Mouse (Mus musculus) ovary, postnatal 14 days (tissue): ENCODE data around the gene Znhit3.

Experiments used
- DNase-seq: peaks from one replicate; pipeline ENCODE4 v3.0.0; 2022; ENCODE audit warnings: low spot score

The Znhit3 gene

DNA sequence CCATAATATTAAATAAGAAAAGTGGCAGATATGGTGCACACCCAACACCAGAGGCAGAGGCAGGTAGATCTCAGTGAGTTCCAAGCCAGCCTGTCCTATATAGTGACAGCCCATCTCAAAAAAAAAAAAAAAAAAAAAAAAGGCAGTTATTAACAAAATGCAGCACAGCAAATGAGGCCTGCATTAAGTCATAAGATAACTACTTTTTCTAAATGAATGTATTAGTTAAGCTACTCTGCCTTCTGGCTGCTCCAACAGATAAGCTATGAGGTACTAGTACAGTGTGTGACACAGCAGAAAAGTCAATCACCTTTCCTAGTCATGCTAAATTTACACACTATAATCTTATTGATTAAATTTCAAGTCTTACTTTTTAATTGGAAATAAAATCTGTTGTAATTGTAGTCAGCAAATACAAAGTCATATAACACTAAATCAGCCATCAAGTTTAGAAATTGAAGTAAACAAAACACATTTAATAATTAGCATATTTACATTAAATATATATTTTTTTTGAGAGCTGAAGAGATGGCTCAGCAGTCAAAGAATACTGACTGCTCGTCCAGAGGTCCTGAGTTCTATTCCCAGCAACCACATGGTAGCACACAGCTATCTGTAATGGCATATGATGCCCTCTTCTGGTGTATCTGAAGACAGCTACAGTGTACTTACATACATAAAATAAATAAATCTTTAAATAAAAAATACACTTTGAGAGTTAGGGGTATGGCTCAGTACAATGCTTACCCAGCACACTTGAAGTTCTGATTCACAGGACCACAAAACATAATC lies 42.9 kb downstream of the Znhit3 start:
- DNase-seq = no peak

DNA sequence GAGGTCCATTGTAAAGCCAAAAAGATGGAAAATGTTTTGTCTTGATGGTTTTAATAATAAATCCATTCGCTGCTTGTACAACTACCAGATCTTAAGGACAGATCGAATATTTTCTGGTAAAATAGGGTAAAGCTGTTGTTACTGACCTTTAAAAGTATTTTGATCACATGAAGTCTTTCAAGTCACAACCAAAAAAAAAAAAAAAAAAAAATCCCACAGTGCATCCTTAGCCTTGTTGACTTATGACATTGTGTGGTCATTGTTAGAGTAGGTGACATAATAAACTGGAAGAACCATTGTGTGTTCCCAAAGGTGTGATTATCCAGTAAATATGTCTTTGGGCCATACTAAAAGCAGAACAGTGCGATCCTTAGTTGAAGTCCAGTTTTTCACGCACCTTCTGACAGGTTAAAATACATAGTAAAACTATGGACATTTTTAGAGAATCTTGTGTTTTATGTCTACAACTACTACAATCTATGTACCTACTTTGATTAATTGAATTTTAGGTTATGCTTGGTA lies 44.6 kb downstream of the Znhit3 start:
- no peak for DNase-seq

DNA sequence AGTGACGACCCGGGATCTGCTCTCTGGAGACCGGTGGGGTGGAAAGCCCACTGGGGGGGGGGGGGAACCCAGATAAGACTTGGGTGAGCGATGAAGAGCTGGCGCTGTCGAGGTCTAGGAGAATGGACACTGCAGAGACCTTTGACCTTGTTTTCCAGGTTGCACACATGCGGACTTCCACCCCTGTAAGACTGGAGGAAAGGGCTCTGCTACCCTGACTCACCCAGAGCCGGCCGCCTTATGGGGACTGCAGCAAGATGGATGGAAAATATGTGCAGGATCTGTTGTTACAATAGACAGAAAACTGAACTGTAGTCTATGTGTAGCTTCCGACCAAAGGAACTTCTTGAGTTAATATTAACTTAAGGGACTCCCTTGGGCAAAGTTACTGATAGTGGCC lies 45.1 kb downstream of the Znhit3 start:
- no peak for DNase-seq

DNA sequence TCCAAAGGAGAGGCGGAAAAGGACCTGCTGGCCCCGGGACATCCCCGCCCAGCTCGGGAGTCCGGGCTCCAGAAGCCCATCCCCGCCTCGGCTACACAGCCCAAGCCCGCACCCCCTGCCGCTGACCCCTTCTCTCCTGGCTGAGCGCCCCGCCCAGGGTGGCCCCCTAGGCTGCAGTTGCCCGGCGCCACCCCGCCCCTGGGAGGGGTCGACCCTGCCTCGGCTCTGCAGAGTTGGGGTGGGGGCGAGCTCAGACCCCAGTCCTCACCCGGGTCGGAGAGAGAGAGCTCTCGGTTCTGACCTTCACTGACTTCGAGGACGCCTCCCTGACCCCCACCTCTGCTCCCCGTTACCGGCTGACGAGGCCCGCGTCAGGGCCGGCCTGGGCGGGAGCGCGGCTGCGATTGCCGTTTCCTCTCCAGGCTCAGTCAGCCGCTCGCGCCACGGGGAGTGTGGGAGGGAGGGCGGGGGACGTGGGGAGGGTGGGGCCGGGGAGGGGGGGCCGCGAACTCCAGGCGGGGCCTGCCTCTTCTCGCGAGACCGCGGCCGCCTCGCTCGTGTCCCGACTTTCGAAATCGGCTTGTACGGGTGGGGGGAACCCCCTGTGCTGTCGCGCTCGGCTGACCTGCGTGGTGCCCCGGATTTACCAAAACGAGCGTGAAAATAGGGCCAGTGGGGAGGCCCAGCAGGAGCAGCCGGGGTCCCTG lies 45.7 kb downstream of the Znhit3 start, which contains the start of gene Ggnbp2:
Gene Ggnbp2 (minus strand): TSS at position 481 of the 707 bp plus-strand sequence.
- DNase-seq = peak; percentile 88

DNA sequence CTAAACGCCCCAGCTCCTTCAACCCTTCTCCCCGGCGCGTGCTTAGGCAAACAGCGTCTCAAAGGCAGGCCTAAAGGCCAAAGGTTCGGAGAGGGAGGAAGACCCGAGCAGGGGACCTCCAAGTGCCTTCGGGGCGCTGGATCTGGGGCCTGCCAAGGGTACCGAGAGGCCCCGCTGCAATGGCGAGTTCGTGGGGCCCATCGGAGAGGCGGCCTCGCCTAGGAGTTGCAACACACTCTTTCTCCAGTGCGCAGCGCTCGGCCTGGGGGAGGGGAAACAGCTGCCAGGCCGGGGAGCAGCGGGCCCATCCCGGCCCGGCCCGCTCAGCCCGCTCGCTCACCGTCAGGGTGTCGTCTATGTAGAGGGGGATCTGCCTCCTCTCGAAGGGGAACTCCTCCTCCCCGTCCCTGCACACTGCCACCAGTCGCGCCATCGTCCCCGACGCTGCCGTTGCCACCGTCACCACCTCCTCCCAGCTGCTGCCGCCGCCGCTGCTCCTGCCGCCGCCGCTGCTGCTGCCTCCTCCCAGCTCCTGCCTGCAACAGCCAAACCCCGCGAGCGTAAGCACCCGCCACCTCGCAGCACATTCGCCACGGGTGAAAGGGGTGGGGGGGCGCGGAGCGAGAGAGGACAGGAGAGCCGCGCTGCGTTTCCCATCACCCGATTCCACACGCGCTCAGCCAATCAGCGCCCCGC lies 46.5 kb downstream of the Znhit3 start:
- peak; percentile 93 for DNase-seq

DNA sequence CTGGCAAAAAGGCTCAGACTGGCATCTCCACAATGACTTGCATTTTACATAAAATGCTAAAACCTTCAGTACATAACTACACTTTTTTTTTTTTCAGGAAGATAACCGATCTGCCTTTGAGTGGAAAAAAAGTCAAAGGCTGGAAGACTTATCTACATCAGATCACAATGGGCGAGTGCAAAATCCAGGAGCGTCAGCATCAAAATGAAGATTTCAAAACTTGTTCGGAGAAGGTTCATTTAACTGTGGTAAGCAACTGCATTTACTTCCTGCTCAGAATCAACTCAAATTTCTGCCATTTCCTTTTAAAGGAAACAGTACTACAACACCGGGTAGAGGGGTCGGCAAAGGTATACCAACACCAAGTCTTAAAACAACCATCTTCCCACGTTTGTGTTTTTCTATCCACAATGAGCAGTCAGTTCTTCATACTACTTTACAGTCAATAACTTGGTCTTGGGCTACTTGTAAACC lies 47.3 kb downstream of the Znhit3 start:
- no peak for DNase-seq

DNA sequence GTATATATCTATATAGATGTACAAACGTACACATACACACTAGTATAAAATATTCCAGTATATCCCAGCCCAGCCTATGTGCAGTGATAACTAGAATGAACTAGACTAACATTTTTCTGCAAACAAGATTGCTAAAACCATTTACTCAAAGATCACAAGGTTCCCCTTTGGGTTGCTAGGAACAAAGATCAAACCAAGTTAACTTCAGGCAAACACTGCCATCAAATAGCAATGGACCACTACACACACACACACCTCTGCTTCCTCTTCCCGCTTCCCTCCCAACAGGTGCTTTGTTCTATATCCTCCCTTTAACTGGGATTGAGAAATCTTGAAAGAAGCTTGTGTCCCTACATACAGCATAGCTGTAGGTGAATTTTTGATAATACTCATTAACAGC lies 48.6 kb downstream of the Znhit3 start:
- no peak for DNase-seq

DNA sequence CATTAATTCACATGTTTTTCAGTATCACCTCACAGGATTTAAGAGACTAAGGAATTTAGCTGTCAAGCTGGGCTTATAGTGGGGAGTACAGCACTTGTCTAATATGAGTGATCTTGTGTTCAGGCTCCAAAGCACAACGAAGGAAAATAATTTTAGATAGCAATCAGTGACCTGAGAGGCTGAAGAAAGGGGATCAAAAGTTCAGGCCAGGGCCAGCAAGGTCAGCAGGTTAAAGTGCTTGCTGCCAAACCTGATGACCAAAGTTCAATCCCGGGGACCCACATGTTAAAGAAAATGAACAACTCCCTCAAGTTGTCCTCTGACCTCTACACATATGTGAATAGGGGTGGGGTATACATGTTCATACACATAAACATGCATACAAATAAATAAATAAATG lies 50.9 kb downstream of the Znhit3 start:
- DNase-seq = no peak
